Mouse (Mus musculus) midbrain, embryonic 11.5 days (tissue): ENCODE measurements around the gene Lmod1. TPM values are rescaled to one million over a fixed set of nuclear protein-coding genes. Genes with fewer than 3 reads are reported as not detected.
"Not testable (repeated sequence)": the region's sequence is repeated elsewhere in the genome, so short reads cannot be mapped to it uniquely, and the experiment has no call there.

Experiments
- ATAC-seq: fragments of 200-750 bp; cut with Nextera tagmentation; 2 replicates; pipeline ENCODE4 v1.8.0; 2017; ENCODE audit warnings: moderate TSS enrichment, moderate library complexity; ENCODE audit not compliant: low FRiP score
- DNase-seq: peaks from one replicate; pipeline ENCODE4 v3.0.0; 2015; ENCODE audit warnings: low spot score; ENCODE audit errors: missing footprints
- H3K27ac ChIP-seq: fragments of 300-500 bp; sonication (generic); 2 replicates; pipeline ENCODE4 v1.5.1; 2014; ENCODE audit warnings: low read depth, low read length
- H3K27me3 ChIP-seq: fragments of 300-500 bp; sonication (generic); 2 replicates; pipeline ENCODE4 v1.6.1; 2014; ENCODE audit warnings: mild to moderate bottlenecking, low read length, moderate library complexity, mixed read lengths; ENCODE audit not compliant: control insufficient read depth, insufficient read depth
- H3K36me3 ChIP-seq: fragments of 300-500 bp; sonication (generic); 2 replicates; pipeline ENCODE4 v1.6.1; 2014; ENCODE audit warnings: mild to moderate bottlenecking, low read length, moderate library complexity, mixed read lengths; ENCODE audit not compliant: control insufficient read depth, insufficient read depth
- H3K4me1 ChIP-seq: fragments of 300-500 bp; sonication (generic); 2 replicates; pipeline ENCODE4 v1.6.1; 2014; ENCODE audit warnings: low read length; ENCODE audit not compliant: control insufficient read depth, insufficient read depth
- H3K4me2 ChIP-seq: fragments of 300-500 bp; sonication (generic); 2 replicates; pipeline ENCODE4 v1.6.1; 2014; ENCODE audit warnings: mild to moderate bottlenecking, moderate library complexity
- H3K4me3 ChIP-seq: fragments of 300-500 bp; sonication (generic); 2 replicates; pipeline ENCODE4 v1.5.1; 2014; ENCODE audit warnings: low read depth, low read length
- H3K9ac ChIP-seq: fragments of 300-500 bp; sonication (generic); 2 replicates; pipeline ENCODE4 v1.6.1; 2014; ENCODE audit warnings: low read length
- H3K9me3 ChIP-seq: fragments of 300-500 bp; sonication (generic); 2 replicates; pipeline ENCODE4 v1.6.1; 2016; ENCODE audit warnings: low read length; ENCODE audit not compliant: control insufficient read depth
- WGBS: fragments of 180-500 bp; shearing (Covaris S2); extraction: QIAGEN DNeasy Blood & Tissue Kit; methylation state at CpG from one replicate; pipeline ENCODE4 v1.1.7; 2014; 5-methylcytosine and 5-hydroxymethylcytosine counted together
- polyA plus RNA-seq: library from polyadenylated mRNA; unstranded; fragments of >200 nt; fragmentation: Nextera tagmentation; extraction: Ambion mirVana; gene quantifications from 2 replicates; pipeline ENCODE4 v1.2.1, GENCODE M21; 2014

Lmod1 gene
- polyA plus RNA-seq, 1 experiment from 2014 or later, result 0.81 TPM

GRCm38 (mm10) chr1:135380071-135380991, 55.7 kb downstream of the Lmod1 start:
- ATAC-seq, result no peak
- Histone ChIP-seq H3K9me3 (no peaks in the 10 kb centered on the region), H3K36me3 (peaks cover 10% of the 10 kb centered on the region; the same call in 1 of the 2 replicates), H3K27me3 (no peaks in the 10 kb centered on the region), H3K9ac (no peak overlapping the region), H3K4me3 (no peak overlapping the region), H3K4me2 (no peak overlapping the region), H3K27ac (no peak overlapping the region), H3K4me1 (peaks cover under 1% of the 10 kb centered on the region)
- WGBS, result 86% methylated on average over 15 of the region's 15 CpGs
- DNase-seq, result no peak

GRCm38 (mm10) chr1:135381560-135381959, 57.0 kb downstream of the Lmod1 start:
- peaks cover 21% of the 10 kb centered on the region for H3K36me3 ChIP-seq
- 61% methylated on average over 6 of the region's 6 CpGs for WGBS

GRCm38 (mm10) chr1:135384171-135384570, 59.6 kb downstream of the Lmod1 start:
- Histone ChIP-seq H3K4me3 (no peak overlapping the region), H3K27ac (no peak overlapping the region), H3K4me2 (no peak overlapping the region), H3K36me3 (peaks cover 41% of the 10 kb centered on the region), H3K27me3 (no peaks in the 10 kb centered on the region), H3K9me3 (no peaks in the 10 kb centered on the region), H3K4me1 (no peaks in the 10 kb centered on the region), H3K9ac (no peak overlapping the region)
- ATAC-seq (no peak), DNase-seq (no peak)
- WGBS, result 97% methylated on average over 5 of the region's 5 CpGs

More at GRCm38 (mm10) chr1:135381560-135381959, 57.0 kb downstream of the Lmod1 start:
- ATAC-seq, H3K27ac ChIP-seq, DNase-seq, H3K27me3 ChIP-seq, H3K9ac ChIP-seq, H3K9me3 ChIP-seq, H3K4me3 ChIP-seq, H3K4me2 ChIP-seq, H3K4me1 ChIP-seq: not testable (repeated sequence)

- no peak overlapping the region for H3K27ac ChIP-seq
- WGBS, result 93% methylated on average over 9 of the region's 9 CpGs
- no peaks in the 10 kb centered on the region for H3K4me1 ChIP-seq
- H3K4me2 ChIP-seq, result no peak overlapping the region
- H3K9me3 ChIP-seq, result no peaks in the 10 kb centered on the region
- DNase-seq (no peak), ATAC-seq (no peak)
- H3K27me3 ChIP-seq, result no peaks in the 10 kb centered on the region
- no peak overlapping the region for H3K9ac ChIP-seq
- H3K36me3 ChIP-seq, result peaks cover 46% of the 10 kb centered on the region
- H3K4me3 ChIP-seq, result no peak overlapping the region
These were observed 60.6 kb downstream of the Lmod1 start for GRCm38 (mm10) chr1:135385161-135385560.

GRCm38 (mm10) chr1:135399466-135399865, 74.9 kb downstream of the Lmod1 start:
- DNase-seq, result no peak

GRCm38 (mm10) chr1:135401452-135402110, 77.0 kb downstream of the Lmod1 start:
- no peak for DNase-seq
- WGBS, result 94% methylated on average over 3 of the region's 3 CpGs
- H3K9ac ChIP-seq, result no peak overlapping the region
- H3K36me3 ChIP-seq, result peaks cover 37% of the 10 kb centered on the region
- H3K9me3 ChIP-seq, result no peaks in the 10 kb centered on the region
- no peak overlapping the region for H3K27ac ChIP-seq
- no peaks in the 10 kb centered on the region for H3K4me1 ChIP-seq
- no peak for ATAC-seq
- H3K4me3 ChIP-seq, result no peak overlapping the region
- no peaks in the 10 kb centered on the region for H3K27me3 ChIP-seq
- no peak overlapping the region for H3K4me2 ChIP-seq

More at GRCm38 (mm10) chr1:135399466-135399865, 74.9 kb downstream of the Lmod1 start:
- H3K27me3 ChIP-seq, result no peaks in the 10 kb centered on the region
- no peaks in the 10 kb centered on the region for H3K9me3 ChIP-seq
- no peak overlapping the region for H3K4me2 ChIP-seq
- no peak overlapping the region for H3K27ac ChIP-seq
- H3K36me3 ChIP-seq, result peaks cover 32% of the 10 kb centered on the region
- ATAC-seq, result no peak
- H3K4me1 ChIP-seq, result no peaks in the 10 kb centered on the region
- H3K9ac ChIP-seq, result no peak overlapping the region
- no peak overlapping the region for H3K4me3 ChIP-seq
- 98% methylated on average over 5 of the region's 5 CpGs for WGBS

- H3K4me2 ChIP-seq, result no peak overlapping the region
- DNase-seq, result no peak
- H3K4me1 ChIP-seq, result no peaks in the 10 kb centered on the region
- H3K27ac ChIP-seq, result no peak overlapping the region
- 94% methylated on average over 7 of the region's 7 CpGs for WGBS
- H3K4me3 ChIP-seq, result no peak overlapping the region
- no peaks in the 10 kb centered on the region for H3K9me3 ChIP-seq
- H3K36me3 ChIP-seq, result peaks cover 45% of the 10 kb centered on the region
- H3K9ac ChIP-seq, result no peak overlapping the region
- ATAC-seq, result no peak
- no peaks in the 10 kb centered on the region for H3K27me3 ChIP-seq
These were observed 80.7 kb downstream of the Lmod1 start for GRCm38 (mm10) chr1:135405356-135405755.

GRCm38 (mm10) chr1:135408973-135409372, 84.4 kb downstream of the Lmod1 start:
- H3K27me3 ChIP-seq, result no peaks in the 10 kb centered on the region
- H3K4me2 ChIP-seq, result no peak overlapping the region
- H3K4me1 ChIP-seq, result no peaks in the 10 kb centered on the region
- WGBS, result 95% methylated on average over 4 of the region's 4 CpGs
- no peak overlapping the region for H3K9ac ChIP-seq
- peaks cover 49% of the 10 kb centered on the region for H3K36me3 ChIP-seq
- no peak overlapping the region for H3K4me3 ChIP-seq
- no peak overlapping the region for H3K27ac ChIP-seq
- H3K9me3 ChIP-seq, result no peaks in the 10 kb centered on the region
- no peak for ATAC-seq
- no peak for DNase-seq

GRCm38 (mm10) chr1:135410967-135411366, 86.4 kb downstream of the Lmod1 start:
- no peak overlapping the region for H3K27ac ChIP-seq
- H3K4me2 ChIP-seq, result no peak overlapping the region
- peaks cover 53% of the 10 kb centered on the region for H3K36me3 ChIP-seq
- no peak for DNase-seq
- no peak overlapping the region for H3K9ac ChIP-seq
- no peak overlapping the region for H3K4me3 ChIP-seq
- 94% methylated on average over 2 of the region's 2 CpGs for WGBS
- no peaks in the 10 kb centered on the region for H3K27me3 ChIP-seq
- H3K4me1 ChIP-seq, result no peaks in the 10 kb centered on the region
- no peaks in the 10 kb centered on the region for H3K9me3 ChIP-seq
- no peak for ATAC-seq
